Mouse (Mus musculus): ENCODE measurements around the gene St13.

Gene St13

GRCm38 (mm10) chr15:81319462-81319861 lies 80.4 kb downstream of the St13 start:
- DNase-seq (ENCODE audit: low spot score in 2 of 2), result no peak

DNA sequence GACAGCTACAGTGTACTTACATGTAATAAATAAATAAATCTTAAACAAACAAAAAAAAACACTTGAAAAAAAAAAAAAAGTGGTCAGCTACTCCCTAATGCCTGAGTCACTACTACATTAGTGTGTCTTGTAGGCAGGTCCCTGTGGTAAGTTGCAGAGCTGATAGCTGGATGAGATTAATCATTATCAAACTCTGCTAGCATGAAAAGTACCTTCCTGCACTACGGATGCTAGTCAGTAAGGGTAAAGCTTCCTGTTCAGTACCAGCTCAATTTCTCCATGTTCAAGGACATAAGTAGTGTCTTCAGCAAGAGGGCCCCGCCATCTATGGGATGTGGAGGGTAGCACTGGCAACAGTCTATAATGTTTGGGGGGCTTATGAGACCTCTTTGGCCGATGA lies 85.9 kb downstream of the St13 start:
- no peak for DNase-seq (ENCODE audit: low spot score in 2 of 2)
